Mouse (Mus musculus): Measurements from ENCODE around the gene Rgcc. TPM values are rescaled to one million over a fixed set of nuclear protein-coding genes. Genes with fewer than 3 reads are reported as not detected.

The Rgcc gene
- polyA plus RNA-seq (2012): 119 and 152 TPM in 2 replicates

GRCm38 (mm10) chr14:79301466-79301875 is at the start of gene Rgcc:
Gene Rgcc, minus strand, starts transcription at chr14:79301645.

Other genes with a start within 250 kb of the Rgcc start
- gene Zfp957, start 54.3 kb downstream of the Rgcc start, polyA plus RNA-seq (2012): not detected in 2 replicates
- 38.9 and 48.1 TPM in 2 replicates for gene Naa16, start 89.1 kb upstream of the Rgcc start, polyA plus RNA-seq (2012)
- gene Mtrf1, start 96.1 kb upstream of the Rgcc start, polyA plus RNA-seq (2012): 0.33 and 0.45 TPM in 2 replicates
- gene Kbtbd7, start 124.9 kb upstream of the Rgcc start, polyA plus RNA-seq (2012): 3.6 and 4.0 TPM in 2 replicates
- 1.3 TPM in 2 replicates for gene Kbtbd6, start 150.2 kb upstream of the Rgcc start, polyA plus RNA-seq (2012)
- 13.7 and 14.6 TPM in 2 replicates for gene Elf1, start 179.5 kb upstream of the Rgcc start, polyA plus RNA-seq (2012)
- 4.7 and 5.8 TPM in 2 replicates for gene Wbp4, start 179.9 kb upstream of the Rgcc start, polyA plus RNA-seq (2012)

Measured in megakaryocyte-erythroid progenitor cell, adult 5 weeks (primary cell).